Mouse (Mus musculus): ENCODE data around the gene Kcnt2. TPM values are rescaled to one million over a fixed set of nuclear protein-coding genes. Genes with fewer than 3 reads are reported as not detected.
A peak's percentile ranks its signal among the peaks of the same experiment; 100 is the strongest.

Gene Kcnt2
- polyA plus RNA-seq, 1 experiment from 2014 or later = 1.6 TPM

DNA sequence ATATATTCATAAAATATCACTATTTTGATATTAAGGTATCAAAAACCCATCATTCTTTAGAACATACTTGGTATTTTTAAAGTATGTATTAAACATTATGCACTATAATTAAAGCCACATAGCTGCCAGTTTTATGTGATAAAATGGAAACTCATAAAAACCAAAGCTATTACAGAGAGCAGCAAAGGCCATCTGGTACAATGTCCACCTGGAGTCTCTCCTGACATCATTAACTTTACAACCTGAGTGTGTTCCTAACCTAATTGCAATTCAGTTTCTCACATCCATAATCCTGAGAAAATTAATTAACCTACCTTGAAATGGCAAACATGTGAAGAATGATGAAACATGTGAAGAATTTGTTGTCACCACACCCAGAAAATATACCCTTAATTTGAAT, 288.9 kb downstream of the Kcnt2 start:
- no peak overlapping the region for H3K9ac ChIP-seq (replicated peaks)
- no peaks in the 10 kb centered on the region for H3K9me3 ChIP-seq
- no peak overlapping the region for H3K4me2 ChIP-seq (replicated peaks)
- no peak overlapping the region for H3K27ac ChIP-seq
- no peaks in the 10 kb centered on the region for H3K36me3 ChIP-seq
- H3K4me3 ChIP-seq (replicated peaks) = no peak overlapping the region
- no peaks in the 10 kb centered on the region for H3K27me3 ChIP-seq
- no peak for ATAC-seq
- no peaks in the 10 kb centered on the region for H3K4me1 ChIP-seq (replicated peaks)

DNA sequence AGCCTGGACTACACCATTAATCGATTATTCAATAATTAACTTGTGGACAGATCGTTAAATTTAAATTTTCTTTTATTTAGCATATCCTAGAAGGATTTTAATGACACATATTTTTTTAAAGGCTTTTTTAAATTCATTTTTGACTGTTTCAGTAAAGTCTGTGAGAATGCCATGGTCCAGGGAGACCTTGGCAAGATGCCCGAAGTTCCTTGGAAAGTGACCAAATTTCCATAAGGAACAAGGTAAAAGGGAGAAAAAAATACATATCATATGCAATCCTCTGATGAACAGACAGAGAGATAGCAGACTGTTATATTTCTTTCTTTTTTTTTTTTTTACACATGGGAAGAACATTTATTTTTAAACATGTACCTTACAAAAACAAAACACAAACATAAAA, 296.1 kb downstream of the Kcnt2 start:
- ATAC-seq = no peak
- Histone ChIP-seq H3K4me1 (replicated peaks) (no peaks in the 10 kb centered on the region), H3K9me3 (no peaks in the 10 kb centered on the region), H3K4me2 (replicated peaks) (no peak overlapping the region), H3K27me3 (no peaks in the 10 kb centered on the region), H3K9ac (replicated peaks) (no peak overlapping the region), H3K36me3 (no peaks in the 10 kb centered on the region), H3K27ac (no peak overlapping the region), H3K4me3 (replicated peaks) (no peak overlapping the region)
- WGBS = 91% methylated on average over 3 of the region's 3 CpGs

DNA sequence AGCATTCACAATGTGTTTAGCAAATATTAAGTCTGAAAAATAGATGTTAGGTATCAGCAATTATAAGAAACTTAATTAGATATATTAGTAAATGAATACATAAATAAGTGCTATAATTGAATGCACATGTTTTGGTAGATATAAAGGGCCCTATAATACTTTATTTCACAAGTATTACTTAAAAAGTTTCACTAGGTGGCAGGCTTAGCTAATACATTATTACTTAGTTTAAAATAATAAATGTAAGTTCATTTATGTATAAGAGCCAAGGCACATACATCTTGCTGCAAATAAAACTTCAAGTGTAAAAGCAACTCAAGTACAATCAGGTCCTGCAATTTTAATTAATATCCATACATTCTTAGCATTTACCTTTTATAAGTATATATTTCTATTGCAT, 302.8 kb downstream of the Kcnt2 start:
- Histone ChIP-seq H3K36me3 (no peaks in the 10 kb centered on the region), H3K27me3 (no peaks in the 10 kb centered on the region), H3K4me3 (replicated peaks) (no peak overlapping the region), H3K4me1 (replicated peaks) (no peaks in the 10 kb centered on the region), H3K27ac (no peak overlapping the region), H3K9ac (replicated peaks) (no peak overlapping the region), H3K9me3 (no peaks in the 10 kb centered on the region), H3K4me2 (replicated peaks) (no peak overlapping the region)
- ATAC-seq = no peak

DNA sequence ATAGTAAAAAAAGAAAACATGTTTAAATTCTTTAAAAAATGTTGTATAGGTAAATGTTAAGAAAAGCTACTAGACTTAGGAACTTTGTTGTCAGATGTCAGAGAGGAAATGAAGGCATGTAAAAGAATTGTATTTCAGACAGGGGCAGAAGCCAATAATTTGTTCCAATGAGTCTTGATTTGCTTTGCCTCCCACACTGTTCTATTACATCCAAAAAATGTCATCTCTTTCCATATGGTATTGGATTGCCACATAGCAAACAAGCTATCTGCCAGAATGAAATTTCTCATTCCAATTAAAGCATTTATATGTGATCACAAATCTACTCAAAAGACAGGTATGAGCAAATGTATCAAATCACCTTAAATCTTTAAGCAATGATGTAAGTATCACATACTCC, 314.8 kb downstream of the Kcnt2 start:
- Histone ChIP-seq H3K4me2 (replicated peaks) (no peak overlapping the region), H3K27me3 (no peaks in the 10 kb centered on the region), H3K4me3 (replicated peaks) (no peak overlapping the region), H3K9ac (replicated peaks) (no peak overlapping the region), H3K9me3 (no peaks in the 10 kb centered on the region), H3K27ac (no peak overlapping the region), H3K4me1 (replicated peaks) (no peaks in the 10 kb centered on the region), H3K36me3 (no peaks in the 10 kb centered on the region)
- no peak for ATAC-seq

DNA sequence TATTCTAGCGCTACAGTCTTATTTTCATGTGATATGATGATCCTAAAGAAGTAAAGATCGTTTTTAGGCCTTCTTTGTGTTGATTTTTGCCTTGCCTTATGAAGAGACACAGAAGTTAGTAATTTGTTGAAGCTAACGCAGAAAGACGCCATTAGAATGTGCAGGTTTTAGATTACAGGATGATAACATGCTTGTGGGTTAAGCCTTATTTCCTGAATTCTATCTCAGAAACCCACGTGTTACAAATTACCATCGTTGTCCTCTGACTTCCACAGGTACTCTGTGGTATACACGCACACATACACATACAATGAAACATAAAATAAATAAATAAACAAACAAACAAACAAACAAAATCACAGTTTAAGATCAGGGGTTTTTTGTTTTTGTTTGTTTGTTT, 326.2 kb downstream of the Kcnt2 start:
- WGBS = 90% methylated on average over 7 of the region's 7 CpGs
- ATAC-seq = no peak
- no peak overlapping the region for H3K27ac ChIP-seq
- H3K4me3 ChIP-seq (replicated peaks) = no peak overlapping the region
- no peaks in the 10 kb centered on the region for H3K36me3 ChIP-seq
- no peaks in the 10 kb centered on the region for H3K27me3 ChIP-seq
- H3K9me3 ChIP-seq = no peaks in the 10 kb centered on the region
- H3K4me2 ChIP-seq (replicated peaks) = no peak overlapping the region
- H3K9ac ChIP-seq (replicated peaks) = no peak overlapping the region
- no peaks in the 10 kb centered on the region for H3K4me1 ChIP-seq (replicated peaks)

DNA sequence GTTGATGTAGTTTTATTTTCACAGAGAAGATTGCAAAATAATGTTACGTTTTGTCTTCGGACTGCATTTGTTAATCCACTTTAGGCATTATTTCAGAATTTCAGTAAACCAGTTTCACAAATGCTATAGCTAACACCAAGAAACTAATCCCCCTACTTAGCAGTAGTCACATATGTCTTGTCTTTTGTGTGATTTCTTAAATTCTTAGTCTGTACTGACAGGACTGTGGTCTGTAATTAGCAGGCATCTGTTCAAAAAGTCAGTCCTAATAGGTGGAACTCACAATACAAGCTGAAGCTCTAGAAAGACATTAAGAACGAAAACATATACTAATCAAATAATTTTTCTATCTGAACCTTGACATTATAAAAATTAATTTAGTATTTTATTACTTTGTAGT, 332.6 kb downstream of the Kcnt2 start:
- H3K4me1 ChIP-seq (replicated peaks) = no peaks in the 10 kb centered on the region
- ATAC-seq = no peak
- WGBS = 66% methylated on average over 3 of the region's 3 CpGs
- no peaks in the 10 kb centered on the region for H3K9me3 ChIP-seq
- H3K4me2 ChIP-seq (replicated peaks) = no peak overlapping the region
- no peaks in the 10 kb centered on the region for H3K27me3 ChIP-seq
- H3K4me3 ChIP-seq (replicated peaks) = no peak overlapping the region
- H3K27ac ChIP-seq = no peak overlapping the region
- no peak overlapping the region for H3K9ac ChIP-seq (replicated peaks)
- no peaks in the 10 kb centered on the region for H3K36me3 ChIP-seq

DNA sequence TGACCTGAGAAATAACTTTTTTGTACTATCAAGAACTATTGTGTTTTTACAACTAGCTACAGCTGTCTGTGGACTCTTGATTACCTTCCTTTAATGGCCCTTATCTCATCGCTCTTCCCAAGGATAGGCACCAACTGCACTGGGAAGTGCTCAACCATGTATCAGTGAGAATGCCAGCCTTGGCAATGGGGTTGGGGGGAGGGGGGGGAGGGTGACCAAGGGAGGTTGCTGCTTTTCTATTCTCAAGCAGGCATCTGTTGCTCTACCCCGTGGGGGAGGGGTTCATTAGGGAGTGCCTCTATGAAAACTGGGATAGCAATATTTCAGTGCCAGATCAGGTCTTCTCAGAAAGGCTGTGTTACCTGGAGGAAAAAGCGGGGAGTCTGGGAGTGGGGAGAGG, 342.3 kb downstream of the Kcnt2 start:
- H3K27me3 ChIP-seq = no peaks in the 10 kb centered on the region
- H3K27ac ChIP-seq = no peak overlapping the region
- no peak overlapping the region for H3K4me2 ChIP-seq (replicated peaks)
- H3K36me3 ChIP-seq = no peaks in the 10 kb centered on the region
- no peak overlapping the region for H3K9ac ChIP-seq (replicated peaks)
- ATAC-seq = 0 out of 2 replicates have a peak, but pooled peaks have one; percentile 50
- 81% methylated on average over 3 of the region's 3 CpGs for WGBS
- H3K9me3 ChIP-seq = no peaks in the 10 kb centered on the region
- H3K4me3 ChIP-seq (replicated peaks) = no peak overlapping the region
- no peaks in the 10 kb centered on the region for H3K4me1 ChIP-seq (replicated peaks)

DNA sequence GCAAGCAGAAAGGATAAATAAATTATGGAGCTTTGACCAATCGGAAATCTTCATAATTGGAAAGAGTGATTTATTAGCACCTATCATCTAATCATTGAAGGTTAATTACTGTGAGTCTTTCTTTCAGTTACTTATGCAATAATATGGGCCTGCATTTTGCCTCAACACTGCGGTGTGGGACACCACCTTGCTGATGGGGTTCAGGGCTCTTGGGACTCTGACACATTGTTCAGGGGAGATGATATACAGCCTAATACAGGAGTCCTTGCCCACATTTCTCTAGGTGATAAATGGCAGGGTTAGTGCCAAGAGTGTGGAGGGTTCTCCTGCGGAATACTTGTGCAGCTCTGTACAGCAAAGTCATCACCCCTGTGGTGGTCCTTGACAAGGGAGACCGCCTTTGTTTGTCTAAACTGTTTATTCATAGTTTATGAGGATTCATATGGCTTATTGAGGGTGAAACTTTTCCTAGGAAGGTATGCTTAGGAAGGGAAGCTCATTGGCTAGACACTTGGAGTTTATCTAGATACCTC, 362.9 kb downstream of the Kcnt2 start:
- Histone ChIP-seq H3K36me3 (no peaks in the 10 kb centered on the region), H3K9ac (replicated peaks) (no peak overlapping the region), H3K4me1 (replicated peaks) (no peaks in the 10 kb centered on the region), H3K27ac (no peak overlapping the region), H3K4me2 (replicated peaks) (no peak overlapping the region), H3K4me3 (replicated peaks) (no peak overlapping the region), H3K9me3 (no peaks in the 10 kb centered on the region), H3K27me3 (no peaks in the 10 kb centered on the region)
- ATAC-seq = no peak
- 96% methylated on average over 4 of the region's 4 CpGs for WGBS

DNA sequence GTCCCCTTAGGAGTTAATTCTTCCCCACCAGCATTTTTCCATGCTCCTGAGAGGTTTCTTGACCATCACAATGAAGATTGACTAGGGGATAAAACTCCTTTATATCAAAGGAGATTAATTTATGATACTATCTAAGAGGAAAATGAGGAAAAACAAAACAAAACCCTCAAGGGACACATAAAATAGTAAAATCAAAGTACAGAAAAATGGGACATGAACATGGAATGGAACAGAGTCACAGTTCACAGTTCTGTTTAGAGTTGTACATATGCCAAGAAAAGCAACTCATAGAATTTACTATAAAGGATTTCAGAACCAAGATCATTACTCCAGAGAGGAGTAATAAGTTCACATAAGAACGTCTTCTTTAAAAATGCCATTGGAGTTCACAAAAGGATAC, 367.1 kb downstream of the Kcnt2 start:
- Histone ChIP-seq H3K27me3 (no peaks in the 10 kb centered on the region), H3K9ac (replicated peaks) (no peak overlapping the region), H3K27ac (no peak overlapping the region), H3K36me3 (no peaks in the 10 kb centered on the region), H3K4me1 (replicated peaks) (no peaks in the 10 kb centered on the region), H3K4me3 (replicated peaks) (no peak overlapping the region), H3K4me2 (replicated peaks) (no peak overlapping the region), H3K9me3 (no peaks in the 10 kb centered on the region)
- ATAC-seq = no peak
- 77% methylated on average over 1 of the region's 1 CpGs for WGBS

DNA sequence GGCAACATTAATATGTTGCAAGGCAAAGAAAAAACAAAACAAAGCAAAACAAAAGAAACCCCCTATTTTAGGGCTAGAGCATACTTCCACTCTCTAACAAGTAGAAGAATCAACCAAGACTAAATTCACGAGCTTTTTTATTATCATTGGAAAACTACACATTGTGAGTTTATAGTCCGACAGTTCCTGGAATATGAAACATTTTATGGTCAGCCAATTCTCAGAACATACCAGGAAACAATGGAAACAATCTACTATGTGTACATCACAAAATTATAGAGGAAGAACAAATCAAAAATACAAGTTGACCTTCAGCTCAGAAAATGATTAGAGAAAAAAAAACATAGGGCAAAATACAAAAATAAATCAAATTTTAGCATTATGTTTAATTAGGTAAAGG, 368.9 kb downstream of the Kcnt2 start:
- no peak overlapping the region for H3K4me2 ChIP-seq (replicated peaks)
- H3K27ac ChIP-seq = no peak overlapping the region
- no peaks in the 10 kb centered on the region for H3K4me1 ChIP-seq (replicated peaks)
- no peaks in the 10 kb centered on the region for H3K27me3 ChIP-seq
- no peaks in the 10 kb centered on the region for H3K9me3 ChIP-seq
- H3K36me3 ChIP-seq = no peaks in the 10 kb centered on the region
- WGBS = 91% methylated on average over 2 of the region's 2 CpGs
- H3K9ac ChIP-seq (replicated peaks) = no peak overlapping the region
- no peak overlapping the region for H3K4me3 ChIP-seq (replicated peaks)
- ATAC-seq = no peak

DNA sequence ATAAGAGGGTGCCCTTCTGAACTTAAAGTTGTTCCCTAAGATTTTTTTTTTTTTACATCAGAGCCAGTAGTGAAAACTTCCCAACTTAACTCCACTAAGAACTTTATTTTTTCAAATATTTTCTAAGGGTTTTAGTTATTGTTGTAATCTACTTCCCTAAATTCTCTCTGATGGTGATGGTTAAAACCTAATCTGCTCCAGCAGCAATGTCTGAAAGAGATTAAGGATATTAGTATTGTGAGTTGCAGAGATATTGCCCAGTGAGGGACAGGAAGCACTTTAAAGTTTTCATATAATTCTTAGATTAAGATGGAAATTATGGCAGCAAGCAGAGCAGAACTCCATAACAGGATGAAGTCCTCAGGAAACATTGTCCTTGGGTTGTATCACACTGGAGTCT, 372.2 kb downstream of the Kcnt2 start:
- Histone ChIP-seq H3K9ac (replicated peaks) (no peak overlapping the region), H3K36me3 (no peaks in the 10 kb centered on the region), H3K27ac (no peak overlapping the region), H3K9me3 (no peaks in the 10 kb centered on the region), H3K4me2 (replicated peaks) (no peak overlapping the region), H3K27me3 (no peaks in the 10 kb centered on the region), H3K4me3 (replicated peaks) (no peak overlapping the region), H3K4me1 (replicated peaks) (no peaks in the 10 kb centered on the region)
- ATAC-seq = no peak

DNA sequence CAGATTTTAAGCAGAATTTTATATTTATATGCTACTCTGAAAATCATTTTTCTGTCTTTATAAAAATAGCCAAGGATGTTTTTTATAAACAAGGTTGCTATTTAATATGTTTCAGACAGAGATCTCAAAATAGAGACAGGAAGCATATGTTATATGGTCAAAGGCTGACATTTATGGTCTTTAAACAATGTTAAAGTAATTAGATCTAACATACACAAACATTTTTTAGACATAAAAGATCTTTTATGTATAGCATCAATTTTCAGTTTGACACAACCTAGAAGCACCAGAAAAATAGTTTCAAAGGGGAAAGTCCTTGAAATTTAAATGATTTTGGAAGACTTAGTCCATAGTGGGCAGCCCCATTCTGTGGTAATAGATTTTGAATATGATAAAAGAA, 379.0 kb downstream of the Kcnt2 start:
- no peak for ATAC-seq

DNA sequence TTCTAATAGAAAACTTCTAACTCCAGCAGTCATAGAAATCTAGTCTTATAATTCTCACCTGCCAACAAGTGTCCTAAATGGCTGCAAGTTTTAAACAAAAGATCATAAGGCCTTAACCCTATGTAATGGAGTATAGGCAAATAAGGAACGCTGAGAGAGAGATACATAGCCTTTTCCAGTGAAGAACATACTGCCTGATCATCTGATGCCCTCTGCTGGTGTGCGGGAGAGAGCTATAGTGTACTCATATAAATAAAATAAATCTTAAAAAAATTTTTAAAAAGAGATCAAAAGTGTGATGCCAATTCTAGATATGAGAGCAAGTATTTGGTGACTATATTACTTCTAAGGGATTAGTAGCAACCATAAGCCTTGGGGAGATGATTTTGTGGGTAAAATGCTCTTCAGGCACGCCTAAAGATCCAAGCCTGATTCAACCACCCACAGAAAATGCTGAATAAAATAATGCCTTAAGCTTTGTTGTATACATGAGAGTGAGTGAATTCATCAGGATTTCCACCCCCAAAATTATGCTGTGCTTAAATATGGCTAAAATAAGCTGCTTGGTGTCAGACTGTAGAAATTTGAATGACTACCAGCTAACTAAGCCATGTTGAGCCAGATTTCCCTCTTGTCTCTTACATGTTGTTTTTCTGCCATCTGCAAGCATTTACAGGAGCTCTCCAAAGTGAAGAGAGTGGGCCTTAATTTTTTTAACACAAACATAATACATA, 413.8 kb downstream of the Kcnt2 start:
- Histone ChIP-seq H3K4me2 (replicated peaks) (no peak overlapping the region), H3K4me1 (replicated peaks) (no peaks in the 10 kb centered on the region), H3K27ac (no peak overlapping the region), H3K27me3 (no peaks in the 10 kb centered on the region), H3K4me3 (replicated peaks) (no peak overlapping the region), H3K9ac (replicated peaks) (no peak overlapping the region), H3K36me3 (no peaks in the 10 kb centered on the region), H3K9me3 (no peaks in the 10 kb centered on the region)
- WGBS = 63% methylated on average over 3 of the region's 3 CpGs
- no peak for ATAC-seq

More for the DNA sequence above, 379.0 kb downstream of the Kcnt2 start:
- Histone ChIP-seq H3K27me3 (no peaks in the 10 kb centered on the region), H3K4me2 (replicated peaks) (no peak overlapping the region), H3K9ac (replicated peaks) (no peak overlapping the region), H3K36me3 (no peaks in the 10 kb centered on the region), H3K9me3 (no peaks in the 10 kb centered on the region), H3K4me1 (replicated peaks) (no peaks in the 10 kb centered on the region), H3K27ac (no peak overlapping the region), H3K4me3 (replicated peaks) (no peak overlapping the region)

Measured in midbrain, embryonic 13.5 days (tissue).